Mouse (Mus musculus) right cerebral cortex, postnatal 14 days (tissue): ENCODE results near the gene Calcb.
"Not testable (repeated sequence)": the region's sequence is repeated elsewhere in the genome, so short reads cannot be mapped to it uniquely, and the experiment has no call there.

Experiments used
- DNase-seq: peaks from one replicate; pipeline ENCODE4 v3.0.0; 2022

The Calcb gene

GRCm38 (mm10) chr7:114718300-114718699 lies at the start of gene Calcb:
Gene Calcb, plus strand, starts transcription at chr7:114718643.
- DNase-seq = no peak

- no peak for DNase-seq
These were observed 47.0 kb upstream of the Calcb start for GRCm38 (mm10) chr7:114671405-114671804.

GRCm38 (mm10) chr7:114672697-114673096 lies 45.7 kb upstream of the Calcb start:
- no peak for DNase-seq

- DNase-seq = no peak
These were observed 26.1 kb upstream of the Calcb start for GRCm38 (mm10) chr7:114692339-114692738.

GRCm38 (mm10) chr7:114700871-114701270 lies 17.6 kb upstream of the Calcb start:
- no peak for DNase-seq

- DNase-seq = no peak
These were observed 11.7 kb upstream of the Calcb start for GRCm38 (mm10) chr7:114706716-114707115.

- DNase-seq = no peak
These were observed 11.0 kb upstream of the Calcb start for GRCm38 (mm10) chr7:114707398-114707797.

GRCm38 (mm10) chr7:114710419-114710818 lies 8.0 kb upstream of the Calcb start:
- DNase-seq = no peak

GRCm38 (mm10) chr7:114712523-114712922 lies 5.9 kb upstream of the Calcb start:
- DNase-seq = no peak

GRCm38 (mm10) chr7:114719381-114720131 lies 1.1 kb downstream of the Calcb start:
- peak; percentile 14 for DNase-seq

- not testable (repeated sequence) for DNase-seq
These were observed 11.3 kb downstream of the Calcb start for GRCm38 (mm10) chr7:114729696-114730095.

- DNase-seq = no peak
These were observed 12.7 kb downstream of the Calcb start for GRCm38 (mm10) chr7:114731175-114731574.

- DNase-seq = not testable (repeated sequence)
These were observed 13.3 kb downstream of the Calcb start for GRCm38 (mm10) chr7:114731700-114732099.

- no peak for DNase-seq
These were observed 17.8 kb downstream of the Calcb start for GRCm38 (mm10) chr7:114736256-114736655.

GRCm38 (mm10) chr7:114738166-114738565 lies 19.7 kb downstream of the Calcb start:
- no peak for DNase-seq

- DNase-seq = peak; percentile 19
These were observed 22.1 kb downstream of the Calcb start for GRCm38 (mm10) chr7:114740360-114741165.

GRCm38 (mm10) chr7:114743022-114743780 lies 24.8 kb downstream of the Calcb start, which contains the start of gene Insc:
Gene Insc, plus strand, starts transcription at chr7:114743694.
- DNase-seq = no peak

GRCm38 (mm10) chr7:114744639-114745245 lies 26.3 kb downstream of the Calcb start:
- DNase-seq = no peak

- DNase-seq = peak; percentile 8
These were observed 27.2 kb downstream of the Calcb start for GRCm38 (mm10) chr7:114745481-114746271.

- no peak for DNase-seq
These were observed 29.2 kb downstream of the Calcb start for GRCm38 (mm10) chr7:114747596-114747995.

- no peak for DNase-seq
These were observed 29.8 kb downstream of the Calcb start for GRCm38 (mm10) chr7:114748239-114748638.

- no peak for DNase-seq
These were observed 35.0 kb downstream of the Calcb start for GRCm38 (mm10) chr7:114753471-114753870.
